Mouse (Mus musculus) thymus, adult 2 months (tissue): ENCODE measurements around the gene Mrs2.

Experiments used
- CTCF ChIP-seq: fragments of 200-500 bp; IDR thresholded peaks from 2 replicates; pipeline ENCODE4 v1.5.1; 2012; ENCODE audit warnings: mild to moderate bottlenecking, control low read depth, low read length, moderate library complexity, borderline replicate concordance; ENCODE audit not compliant: control insufficient read depth, poor library complexity, insufficient read depth; ENCODE audit errors: extremely low read depth
- POLR2A ChIP-seq: fragments of 200-500 bp; IDR thresholded peaks from 2 replicates; pipeline ENCODE4 v1.6.1; 2012; ENCODE audit warnings: mild to moderate bottlenecking, low read length, control low read depth, moderate library complexity; ENCODE audit not compliant: control insufficient read depth, poor library complexity, insufficient read depth; ENCODE audit errors: extremely low read depth

DNA sequence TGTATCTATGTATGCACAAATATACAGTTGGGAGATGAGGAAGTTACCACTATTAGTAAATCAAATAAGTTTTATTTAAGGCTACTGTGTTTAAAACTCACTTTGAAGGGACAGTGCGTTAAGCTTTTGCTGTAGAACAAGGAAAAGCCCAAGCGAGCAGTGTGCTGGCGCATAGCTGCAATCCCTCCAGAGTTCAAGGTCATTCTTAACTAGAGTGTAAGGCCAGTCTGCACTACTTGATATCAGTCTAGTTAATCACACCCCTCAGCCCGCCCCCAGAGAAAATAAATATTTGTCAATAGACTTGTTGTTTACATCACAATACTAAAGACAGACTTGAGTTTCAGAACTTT lies 337 bp upstream of the Mrs2 start:
- TF ChIP-seq CTCF, result no peak
- TF ChIP-seq POLR2A, result no peak
